11 mouse cellular contexts compared by ENCODE assay signal in genomic region chr14:33922771-33923167, GRCm38 (mm10). TPM values are rescaled to one million over a fixed set of nuclear protein-coding genes. Genes with fewer than 3 reads are reported as not detected.
DNase-seq lines count a peak whose midpoint lies in the region; ATAC-seq and TF ChIP-seq lines count a peak whose summit lies in the region.
"Had no signal": no experiment of that assay in that cellular context is flagged by ENCODE, and none has a peak within 500 bp of the region (broad histone marks: within the 10 kb centered on the region; RNA-seq: fewer than 3 reads in every experiment).

No protein-coding gene starts in this region.

- peaks cover 95% of the 10 kb centered on the region for H3K27me3 ChIP-seq in heart, embryonic 10.5 days (ENCODE audit: insufficient read depth, poor library complexity, severe bottlenecking)
- H3K27me3 ChIP-seq in testis, adult 2 months (ENCODE audit: control insufficient read depth, insufficient read depth, low read length) = no peaks in the 10 kb centered on the region
- H3K27me3 ChIP-seq in liver, embryonic 13.5 days = peaks cover 78% of the 10 kb centered on the region

- peak overlapping the region; percentile 58 for H3K4me2 ChIP-seq in liver, embryonic 13.5 days

- no peaks in the 10 kb centered on the region for H3K36me3 ChIP-seq in heart, embryonic 10.5 days
- no peaks in the 10 kb centered on the region for H3K36me3 ChIP-seq in testis, adult 2 months (ENCODE audit: control insufficient read depth, insufficient read depth, low read length)
- H3K36me3 ChIP-seq in liver, embryonic 13.5 days = no peaks in the 10 kb centered on the region

- no peaks in the 10 kb centered on the region for H3K9me3 ChIP-seq in heart, embryonic 10.5 days
- no peaks in the 10 kb centered on the region for H3K9me3 ChIP-seq in liver, embryonic 13.5 days (replicated peaks)

- H3K9ac ChIP-seq in liver, embryonic 13.5 days = no peak overlapping the region

- H3K4me3 ChIP-seq in heart, embryonic 10.5 days = peak overlapping the region; percentile 74
- H3K4me3 ChIP-seq in testis, adult 2 months (ENCODE audit: control insufficient read depth, low read depth, low read length) = peak overlapping the region; percentile 6; the same call in 1 of the 2 replicates
- peak overlapping the region; percentile 41; the same call in 1 of the 2 replicates for H3K4me3 ChIP-seq in liver, embryonic 13.5 days (replicated peaks)
- H3K4me3 ChIP-seq: megakaryocyte, embryonic 14.5 days had no signal

- intact Hi-C loops in heart, postnatal 10 days (cut with DNase I) = no loop called here

- DNase-seq in heart, embryonic 10.5 days (ENCODE audit: low spot score) = no peak
- no peak for DNase-seq in heart, postnatal 10 days
- DNase-seq in testis, postnatal 10 days (ENCODE audit: low spot score) = no peak
- DNase-seq in liver, embryonic 13.5 days = no peak
- no peak for DNase-seq in frontal cortex, postnatal 25 days (ENCODE audit: low spot score in 2 of 2)
- no peak for DNase-seq in layer of hippocampus, adult 8-10 months (ENCODE audit: low spot score in 2 of 2)
- DNase-seq in testis, postnatal 14 days (ENCODE audit: low spot score) = no peak
- DNase-seq: kidney, adult 11 months; spleen, adult 18-20 months had no signal

- no peak for TF ChIP-seq CTCF in testis, adult 2 months (IDR thresholded peaks at IDR 0.05; ENCODE audit: control insufficient read depth, insufficient read depth, insufficient replicate concordance, low read depth, low read length)

- peaks cover 13% of the 10 kb centered on the region for H3K4me1 ChIP-seq in heart, embryonic 10.5 days
- H3K4me1 ChIP-seq in testis, adult 2 months (ENCODE audit: control insufficient read depth, insufficient read depth, low read length) = peaks cover 3% of the 10 kb centered on the region
- no peaks in the 10 kb centered on the region for H3K4me1 ChIP-seq in liver, embryonic 13.5 days (replicated peaks)
- H3K4me1 ChIP-seq: megakaryocyte, embryonic 14.5 days had no signal

- no peak for TF ChIP-seq POLR2A in testis, adult 2 months (IDR thresholded peaks at IDR 0.05; ENCODE audit: control insufficient read depth, low read depth, low read length)

- 20% methylated on average over 8 of the region's 8 CpGs for WGBS in heart, embryonic 10.5 days
- WGBS in liver, embryonic 13.5 days (ENCODE audit: insufficient replicate concordance) = 18% methylated on average over 8 of the region's 8 CpGs

- no peak for ATAC-seq in liver, embryonic 13.5 days (ENCODE audit: low read depth)

- no peak overlapping the region for H3K27ac ChIP-seq in heart, embryonic 10.5 days
- no peak overlapping the region for H3K27ac ChIP-seq in testis, adult 2 months (ENCODE audit: control insufficient read depth, insufficient read depth, low read depth, low read length)
- H3K27ac ChIP-seq in liver, embryonic 13.5 days = no peak overlapping the region

RNA-seq across cellular contexts. Expression of gene Gdf10, which starts 0.6 kb away (rescaled TPM):
- 0.32 and 2.8 TPM in 2 replicates for polyA plus RNA-seq in heart, embryonic 10.5 days (2016; fragmentation: Nextera tagmentation; extraction: Ambion mirVana)
- total RNA-seq in heart, postnatal 10 days (2021) = 1 to 10 TPM; 2.3 to 3.2 TPM
- 0.26 and 1.3 TPM in 2 replicates for polyA plus RNA-seq in testis, adult 2 months (2012; rRNA removed)
- polyA plus RNA-seq in liver, embryonic 13.5 days (2015; fragmentation: Nextera tagmentation; extraction: Ambion mirVana) = 5.6 and 6.8 TPM in 2 replicates
- 1 to 10 TPM; 3.9 to 4.8 (median 4.7) TPM for total RNA-seq in layer of hippocampus, adult 8-10 months (2022)

RNA-seq across cellular contexts. Expression of gene Gdf2, which starts 18.1 kb away (rescaled TPM):
- polyA plus RNA-seq in heart, embryonic 10.5 days (2016; fragmentation: Nextera tagmentation; extraction: Ambion mirVana) = 0.69 and 4.3 TPM in 2 replicates
- under 1 TPM; 0.10 to 0.17 TPM for total RNA-seq in heart, postnatal 10 days (2021)
- polyA plus RNA-seq in testis, adult 2 months (2012; rRNA removed) = not detected in 2 replicates
- polyA plus RNA-seq in liver, embryonic 13.5 days (2015; fragmentation: Nextera tagmentation; extraction: Ambion mirVana) = 10.2 and 11.6 TPM in 2 replicates
- total RNA-seq in layer of hippocampus, adult 8-10 months (2022) = not detected

RNA-seq across cellular contexts. Expression of gene Rbp3, which starts 31.0 kb away (rescaled TPM):
- 0.05 and 0.36 TPM in 2 replicates for polyA plus RNA-seq in heart, embryonic 10.5 days (2016; fragmentation: Nextera tagmentation; extraction: Ambion mirVana)
- not detected for total RNA-seq in heart, postnatal 10 days (2021)
- polyA plus RNA-seq in testis, adult 2 months (2012; rRNA removed) = 0.02 TPM in 2 replicates
- polyA plus RNA-seq in liver, embryonic 13.5 days (2015; fragmentation: Nextera tagmentation; extraction: Ambion mirVana) = 0.06 and 0.10 TPM in 2 replicates
- 1 to 10 TPM in 1 of 4 experiments, under 1 TPM in 1, not detected in 2; 0.06 to 1.0 TPM for total RNA-seq in layer of hippocampus, adult 8-10 months (2022)

RNA-seq across cellular contexts. Expression of gene Zfp488, which starts 55.8 kb away (rescaled TPM):
- polyA plus RNA-seq in heart, embryonic 10.5 days (2016; fragmentation: Nextera tagmentation; extraction: Ambion mirVana) = 0.03 and 0.12 TPM in 2 replicates
- under 1 TPM in 1 of 2 experiments, not detected in 1; 0.07 TPM for total RNA-seq in heart, postnatal 10 days (2021)
- polyA plus RNA-seq in testis, adult 2 months (2012; rRNA removed) = 0.46 and 0.55 TPM in 2 replicates
- polyA plus RNA-seq in liver, embryonic 13.5 days (2015; fragmentation: Nextera tagmentation; extraction: Ambion mirVana) = not detected in 2 replicates
- 1 to 10 TPM; 3.7 to 5.1 (median 4.3) TPM for total RNA-seq in layer of hippocampus, adult 8-10 months (2022)

Comparison
In these comparisons a context has a peak if more than half of its experiments do, and no peak if none do; other contexts are left out.
1. H3K4me3 ChIP-seq: peak in every context shown above with its lines; median percentile 74 in heart, embryonic 10.5 days; 41 in liver, embryonic 13.5 days; 6 in testis, adult 2 months.